ENCODE assay signal across 8 mouse cellular contexts in the genomic region with DNA sequence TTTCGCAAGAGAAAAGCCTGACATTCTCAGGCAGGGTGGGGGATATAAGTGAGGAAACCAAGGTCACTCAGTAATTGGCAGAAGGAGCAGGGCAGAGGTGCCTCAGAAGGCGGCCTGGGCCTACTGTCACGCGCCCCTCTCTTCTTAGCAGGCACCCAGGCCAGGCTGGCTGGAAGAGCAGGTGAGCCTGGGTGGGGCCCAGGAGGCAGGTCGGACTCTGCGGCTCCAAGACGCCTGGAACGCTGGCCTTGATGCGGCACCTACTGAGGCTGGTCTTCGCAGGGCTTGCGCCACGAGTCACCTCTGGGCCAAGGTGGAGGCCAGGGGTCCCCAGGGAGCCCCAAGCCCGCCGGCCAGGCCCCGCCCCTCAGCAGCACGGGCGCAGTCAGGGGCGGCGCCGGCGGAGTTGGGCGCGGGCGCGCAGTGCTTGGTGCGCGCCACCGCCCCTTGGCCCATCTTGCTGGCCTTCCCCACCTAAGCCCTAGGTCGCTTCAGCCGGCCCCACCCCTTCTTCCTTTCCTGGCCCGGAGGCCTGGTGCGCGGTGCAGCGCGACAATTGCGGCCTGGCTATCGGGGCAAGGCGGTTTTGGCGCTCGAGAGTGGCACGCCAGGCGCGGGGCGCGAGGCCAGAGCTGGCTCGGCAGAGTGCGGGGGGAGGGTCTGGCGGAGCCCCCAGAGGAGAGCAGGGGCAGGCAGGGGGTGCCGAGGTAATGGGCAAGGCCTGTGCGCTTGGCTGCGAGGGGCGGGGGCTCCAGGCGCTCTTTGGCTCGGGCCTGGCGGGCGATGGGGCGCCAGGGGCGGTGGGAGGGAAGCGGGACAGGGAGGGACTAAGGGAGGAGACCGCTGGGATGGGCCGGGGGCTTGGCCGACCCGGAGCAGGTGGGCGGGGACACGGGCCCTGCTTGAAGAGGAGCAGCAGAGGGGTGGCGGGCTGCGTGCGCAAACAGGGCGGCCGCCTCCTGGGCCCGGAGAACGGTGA. TPM values are rescaled to one million over a fixed set of nuclear protein-coding genes. Genes with fewer than 3 reads are reported as not detected.
DNase-seq lines count a peak whose midpoint lies in the region; ATAC-seq and TF ChIP-seq lines count a peak whose summit lies in the region.

A gene (plus strand): TSS at position 552 of the 979 bp plus-strand sequence.

- intact Hi-C loops in heart, adult 2 months (cut with DNase I), result loop anchor here (5.0 kb wide), 1 partner anchor 50 kb away; no protein-coding TSS in a partner anchor

- peak; percentile 96 for ATAC-seq in kidney, embryonic 15.5 days (replicated peaks; ENCODE audit: low FRiP score)
- peak; percentile 93 for ATAC-seq in embryonic facial prominence, embryonic 11.5 days (replicated peaks; ENCODE audit: insufficient number of reproducible peaks, low FRiP score, low TSS enrichment, low read depth)
- ATAC-seq in liver, embryonic 16.5 days (ENCODE audit: low read depth), result peak; percentile 47; the same call in 1 of the 2 replicates
- no peak for ATAC-seq in inflammation-experienced regulatory T-cells, adult 6 months

- H3K4me2 ChIP-seq in kidney, embryonic 15.5 days, result peak within 1 kb of the TSS; percentile 81
- H3K4me2 ChIP-seq in embryonic facial prominence, embryonic 11.5 days (ENCODE audit: low read depth, low read length), result peak within 1 kb of the TSS; percentile 67
- H3K4me2 ChIP-seq in liver, embryonic 16.5 days (ENCODE audit: low read depth, low read length), result no peak within 1 kb of the TSS

- no peaks in the 10 kb centered on the region for H3K9me3 ChIP-seq in kidney, embryonic 15.5 days (replicated peaks)
- no peaks in the 10 kb centered on the region for H3K9me3 ChIP-seq in embryonic facial prominence, embryonic 11.5 days (replicated peaks; ENCODE audit: control insufficient read depth, low read length)
- no peaks in the 10 kb centered on the region for H3K9me3 ChIP-seq in liver, embryonic 16.5 days (replicated peaks; ENCODE audit: control insufficient read depth, low read length)

- peak within 1 kb of the TSS; percentile 51; the same call in 1 of the 2 replicates for H3K27ac ChIP-seq in kidney, embryonic 15.5 days
- no peak within 1 kb of the TSS for H3K27ac ChIP-seq in embryonic facial prominence, embryonic 11.5 days (replicated peaks; ENCODE audit: low read depth, low read length)
- peak within 1 kb of the TSS; percentile 63 for H3K27ac ChIP-seq in heart, adult 2 months
- H3K27ac ChIP-seq in liver, embryonic 16.5 days (ENCODE audit: low read length), result no peak within 1 kb of the TSS

- H3K9ac ChIP-seq in kidney, embryonic 15.5 days, result peak within 1 kb of the TSS; percentile 54
- H3K9ac ChIP-seq in embryonic facial prominence, embryonic 11.5 days (replicated peaks; ENCODE audit: low read length), result peak within 1 kb of the TSS; percentile 70
- H3K9ac ChIP-seq in heart, adult 2 months (ENCODE audit: low read depth, low read length), result peak within 1 kb of the TSS; percentile 67
- no peak within 1 kb of the TSS for H3K9ac ChIP-seq in liver, embryonic 16.5 days (ENCODE audit: low read depth, low read length)

- H3K79me2 ChIP-seq in heart, adult 2 months (replicated peaks; ENCODE audit: control insufficient read depth, insufficient read depth, low read length), result no peaks in the 10 kb centered on the region

- 0 out of 2 replicates have a peak, but pooled peaks cover 5% of the 10 kb centered on the region for H3K4me1 ChIP-seq in kidney, embryonic 15.5 days
- no peaks in the 10 kb centered on the region for H3K4me1 ChIP-seq in embryonic facial prominence, embryonic 11.5 days (ENCODE audit: control insufficient read depth, insufficient read depth, low read length)
- no peaks in the 10 kb centered on the region; the same call in 1 of the 2 replicates for H3K4me1 ChIP-seq in heart, adult 2 months (ENCODE audit: control insufficient read depth, insufficient read depth, low read length)
- H3K4me1 ChIP-seq in liver, embryonic 16.5 days (ENCODE audit: control insufficient read depth, low read depth, low read length), result no peaks in the 10 kb centered on the region

- TF ChIP-seq EP300 in heart, adult 2 months (IDR thresholded peaks at IDR 0.05; ENCODE audit: insufficient read depth, low read depth, low read length), result no peak

- WGBS in kidney, embryonic 15.5 days, result 24% methylated on average over 65 of the region's 72 CpGs
- 11% methylated on average over 48 of the region's 72 CpGs for WGBS in embryonic facial prominence, embryonic 11.5 days
- WGBS in heart, adult 2 months, result 20% methylated on average over 67 of the region's 72 CpGs
- WGBS in liver, embryonic 16.5 days (ENCODE audit: insufficient replicate concordance), result 22% methylated on average over 50 of the region's 72 CpGs

- H3K4me3 ChIP-seq in kidney, embryonic 15.5 days (replicated peaks), result peak within 1 kb of the TSS; percentile 56
- peak within 1 kb of the TSS; percentile 43 for H3K4me3 ChIP-seq in embryonic facial prominence, embryonic 11.5 days (ENCODE audit: low read depth, low read length)
- peak within 1 kb of the TSS; percentile 49 for H3K4me3 ChIP-seq in heart, adult 2 months
- peak within 1 kb of the TSS; percentile 28; the same call in 1 of the 2 replicates for H3K4me3 ChIP-seq in liver, embryonic 16.5 days (ENCODE audit: low read depth, low read length)

- TF ChIP-seq POLR2A in heart, adult 2 months (IDR thresholded peaks at IDR 0.05; ENCODE audit: insufficient read depth, low read depth, low read length), result no peak

- no peaks in the 10 kb centered on the region for H3K36me3 ChIP-seq in kidney, embryonic 15.5 days
- H3K36me3 ChIP-seq in embryonic facial prominence, embryonic 11.5 days (replicated peaks; ENCODE audit: control insufficient read depth, insufficient read depth, low read depth, low read length), result no peaks in the 10 kb centered on the region
- H3K36me3 ChIP-seq in heart, adult 2 months (ENCODE audit: control insufficient read depth, insufficient read depth, low read length), result no peaks in the 10 kb centered on the region
- H3K36me3 ChIP-seq in liver, embryonic 16.5 days (ENCODE audit: control insufficient read depth, insufficient read depth), result no peaks in the 10 kb centered on the region

- H3K27me3 ChIP-seq in kidney, embryonic 15.5 days, result peaks cover 21% of the 10 kb centered on the region
- no peaks in the 10 kb centered on the region; the same call in 1 of the 2 replicates for H3K27me3 ChIP-seq in embryonic facial prominence, embryonic 11.5 days (ENCODE audit: control insufficient read depth, insufficient read depth, low read length)
- no peaks in the 10 kb centered on the region for H3K27me3 ChIP-seq in heart, adult 2 months (ENCODE audit: control insufficient read depth, insufficient read depth, low read length)
- H3K27me3 ChIP-seq in liver, embryonic 16.5 days (ENCODE audit: control insufficient read depth, insufficient read depth, low read depth, low read length), result peaks cover 16% of the 10 kb centered on the region

- no peak for TF ChIP-seq CTCF in heart, adult 2 months (IDR thresholded peaks at IDR 0.05)

- DNase-seq in kidney, adult 18-20 months, result no peak
- DNase-seq in embryonic facial prominence, embryonic 11.5 days (ENCODE audit: low spot score), result peak; percentile 77
- DNase-seq in heart, adult 2 months, result peak; percentile 51 to 57
- peak; percentile 47 for DNase-seq in kidney, postnatal 14 days
- DNase-seq in ovary, adult 18-20 months (ENCODE audit: low spot score), result peak; percentile 43

RNA-seq across cellular contexts. Expression of the gene that starts here (rescaled TPM):
- polyA plus RNA-seq in kidney, embryonic 15.5 days (2015; fragmentation: Nextera tagmentation; extraction: Ambion mirVana), result 11.0 and 11.5 TPM in 2 replicates
- polyA plus RNA-seq in embryonic facial prominence, embryonic 11.5 days (2014; fragmentation: Nextera tagmentation; extraction: Ambion mirVana), result 6.8 and 7.9 TPM in 2 replicates
- total RNA-seq in heart, adult 2 months (2021), result 1 to 10 TPM; 4.5 to 6.8 TPM
- polyA plus RNA-seq in heart, adult 2 months (2012; rRNA removed), result 4.9 and 6.7 TPM in 2 replicates
- 1.2 and 1.5 TPM in 2 replicates for polyA plus RNA-seq in liver, embryonic 16.5 days (2015; fragmentation: Nextera tagmentation; extraction: Ambion mirVana)
- polyA plus RNA-seq in inflammation-experienced regulatory T-cells, adult 6 months (2017; shearing (Covaris generic)), result not detected

Comparison
In these comparisons a context has a peak if more than half of its experiments do, and no peak if none do; other contexts are left out.
1. H3K27ac ChIP-seq: peak in kidney, embryonic 15.5 days (single experiment) and heart, adult 2 months (single experiment); none in embryonic facial prominence, embryonic 11.5 days (single experiment) and liver, embryonic 16.5 days (single experiment).
2. Peak in every context shown above with its lines, with median percentiles within 50 percentile points of each other: H3K4me3 ChIP-seq.